Mouse (Mus musculus): Measurements from ENCODE around the gene Mrpl54. TPM values are rescaled to one million over a fixed set of nuclear protein-coding genes. Genes with fewer than 3 reads are reported as not detected.

Mrpl54 gene
- polyA plus RNA-seq (2012; rRNA removed) (93.0 and 124 TPM in 2 replicates), polyA plus RNA-seq (2014; fragmentation: Nextera tagmentation; extraction: Ambion mirVana) (200 and 202 TPM in 2 replicates)

DNA sequence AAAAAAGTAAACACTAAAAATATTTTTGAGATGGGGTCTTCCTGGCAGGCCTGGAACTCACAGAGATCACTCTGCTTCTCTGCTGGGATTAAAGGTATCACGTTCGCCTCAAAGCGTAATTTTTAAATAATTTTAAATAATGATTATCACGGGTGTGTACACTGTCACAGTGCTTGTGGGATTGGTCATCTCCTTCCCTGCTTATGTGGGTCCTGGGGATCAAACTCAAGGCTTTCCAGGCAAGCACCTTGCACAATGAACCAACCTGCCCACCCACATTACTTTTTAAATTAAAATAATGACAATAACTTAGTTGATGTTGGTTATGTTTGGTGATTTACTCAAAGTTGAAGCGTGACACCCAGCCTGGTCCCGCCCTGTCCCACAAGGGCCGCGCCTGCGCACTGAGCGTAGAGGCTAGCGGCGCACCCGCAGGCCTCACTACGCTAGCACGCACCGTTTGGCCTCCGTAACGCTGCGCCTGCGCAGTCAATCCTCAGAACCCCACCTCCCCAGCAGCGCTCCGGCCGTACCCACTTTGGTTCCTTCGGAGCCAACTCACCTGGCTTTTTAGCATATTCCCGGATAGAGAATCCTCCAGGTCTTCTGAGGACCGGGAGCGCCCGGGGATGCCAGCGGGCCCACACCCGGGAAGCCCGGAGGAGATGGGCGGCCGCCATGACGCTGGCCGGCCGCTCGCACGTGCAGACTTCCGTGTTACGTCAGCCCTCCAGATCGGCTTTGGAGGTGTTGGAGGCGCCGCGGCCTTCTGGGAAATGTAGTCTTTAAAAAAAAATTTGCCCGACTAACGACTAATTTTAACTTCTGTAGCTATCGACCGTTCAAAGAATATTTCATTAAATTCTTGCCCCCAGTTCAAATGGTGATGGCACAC lies at the start of gene Mrpl54, which contains the start of gene Apba3:
Mrpl54 (minus strand) TSS at position 724 of the 895 bp plus-strand sequence.
Apba3 (plus strand) TSS at position 750 of the 895 bp plus-strand sequence.
- no peaks in the 10 kb centered on the region for H3K9me3 ChIP-seq (ENCODE audit: control insufficient read depth, low read length)
- peak within 1 kb of the TSS; percentile 81 for H3K4me2 ChIP-seq (replicated peaks; ENCODE audit: low read depth, low read length, severe bottlenecking)
- H3K4me1 ChIP-seq (ENCODE audit: control insufficient read depth, insufficient read depth, low read length), result peaks cover 12% of the 10 kb centered on the region
- peak within 1 kb of the TSS; percentile 91 for H3K27ac ChIP-seq (replicated peaks; ENCODE audit: low read depth, low read length)
- peak within 1 kb of the TSS; percentile 73 for H3K4me3 ChIP-seq (replicated peaks; ENCODE audit: low read length)
- peak within 1 kb of the TSS; percentile 83 for H3K9ac ChIP-seq (ENCODE audit: low read depth, low read length, severe bottlenecking)
- peaks cover 63% of the 10 kb centered on the region for H3K36me3 ChIP-seq (ENCODE audit: control insufficient read depth, insufficient read depth, low read length)
- under 1% methylated on average over 48 of the region's 48 CpGs for WGBS
- peak; percentile 96 for DNase-seq (ENCODE audit: low spot score)
- ATAC-seq (ENCODE audit: low FRiP score, low read depth), result peak; percentile 95
- peak; percentile 58; the same call in 1 of the 2 replicates for TF ChIP-seq POLR2A (IDR thresholded peaks at IDR 0.05; ENCODE audit: borderline replicate concordance, extremely low read depth, insufficient read depth, insufficient read length)
- no peaks in the 10 kb centered on the region for H3K27me3 ChIP-seq (ENCODE audit: control insufficient read depth, insufficient read depth, low read length)

DNA sequence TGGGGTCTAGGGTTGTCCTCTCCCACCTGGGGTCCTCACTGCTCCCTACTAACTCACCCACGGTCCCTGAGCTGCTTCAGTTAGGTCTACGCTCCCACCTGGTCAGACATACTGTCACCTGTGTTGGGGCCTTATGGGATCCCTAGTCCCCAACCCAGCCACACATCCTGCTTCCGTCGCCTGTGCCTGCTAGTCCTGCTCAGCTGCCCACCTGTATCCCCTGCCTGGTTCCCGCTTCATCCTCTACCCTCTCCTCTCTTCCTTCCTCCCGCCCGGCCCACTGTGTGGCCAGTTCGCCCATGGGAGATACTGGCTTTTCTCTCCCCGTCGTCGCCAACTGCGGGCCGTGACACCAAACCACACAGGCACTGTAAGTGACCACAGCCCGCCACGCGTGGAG lies 48.9 kb upstream of the Mrpl54 start:
- H3K4me3 ChIP-seq (replicated peaks; ENCODE audit: low read length), result no peak overlapping the region
- peaks cover 78% of the 10 kb centered on the region for H3K36me3 ChIP-seq (ENCODE audit: control insufficient read depth, insufficient read depth, low read length)
- no peak overlapping the region for H3K27ac ChIP-seq (replicated peaks; ENCODE audit: low read depth, low read length)
- no peak overlapping the region for H3K9ac ChIP-seq (ENCODE audit: low read depth, low read length, severe bottlenecking)
- DNase-seq (ENCODE audit: low spot score), result no peak
- ATAC-seq (ENCODE audit: low FRiP score, low read depth), result no peak
- H3K27me3 ChIP-seq (ENCODE audit: control insufficient read depth, insufficient read depth, low read length), result no peaks in the 10 kb centered on the region
- no peak for TF ChIP-seq POLR2A (IDR thresholded peaks at IDR 0.05; ENCODE audit: borderline replicate concordance, extremely low read depth, insufficient read depth, insufficient read length)
- WGBS, result 93% methylated on average over 16 of the region's 16 CpGs
- no peak overlapping the region for H3K4me2 ChIP-seq (replicated peaks; ENCODE audit: low read depth, low read length, severe bottlenecking)
- peaks cover 18% of the 10 kb centered on the region for H3K4me1 ChIP-seq (ENCODE audit: control insufficient read depth, insufficient read depth, low read length)
- H3K9me3 ChIP-seq (ENCODE audit: control insufficient read depth, low read length), result no peaks in the 10 kb centered on the region

DNA sequence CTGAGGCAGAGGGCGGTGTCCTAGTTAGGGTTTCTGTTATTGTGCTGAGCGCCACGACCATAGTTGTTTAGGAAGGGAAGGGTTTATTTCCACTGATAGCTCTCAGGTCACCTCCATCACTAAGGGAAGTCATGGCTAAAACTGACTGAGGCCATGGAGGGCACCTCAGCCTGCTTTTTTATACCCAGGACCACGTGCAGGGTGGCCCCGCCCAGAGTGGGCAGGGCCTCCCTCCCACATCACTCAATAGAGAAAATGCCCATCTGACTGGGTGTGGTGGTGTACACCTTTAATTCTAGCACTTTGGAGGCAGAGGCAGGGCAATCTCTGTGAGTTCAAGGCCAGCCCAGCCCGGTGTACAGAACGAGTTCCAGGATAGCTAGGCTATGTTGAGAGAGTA lies 47.5 kb upstream of the Mrpl54 start:
- ATAC-seq (ENCODE audit: low FRiP score, low read depth), result no peak
- no peaks in the 10 kb centered on the region for H3K27me3 ChIP-seq (ENCODE audit: control insufficient read depth, insufficient read depth, low read length)
- H3K4me3 ChIP-seq (replicated peaks; ENCODE audit: low read length), result no peak overlapping the region
- no peak overlapping the region for H3K4me2 ChIP-seq (replicated peaks; ENCODE audit: low read depth, low read length, severe bottlenecking)
- no peak for DNase-seq (ENCODE audit: low spot score)
- no peak overlapping the region for H3K27ac ChIP-seq (replicated peaks; ENCODE audit: low read depth, low read length)
- H3K4me1 ChIP-seq (ENCODE audit: control insufficient read depth, insufficient read depth, low read length), result peaks cover 11% of the 10 kb centered on the region
- 78% methylated on average over 7 of the region's 7 CpGs for WGBS
- H3K9ac ChIP-seq (ENCODE audit: low read depth, low read length, severe bottlenecking), result no peak overlapping the region
- H3K9me3 ChIP-seq (ENCODE audit: control insufficient read depth, low read length), result no peaks in the 10 kb centered on the region
- TF ChIP-seq POLR2A (IDR thresholded peaks at IDR 0.05; ENCODE audit: borderline replicate concordance, extremely low read depth, insufficient read depth, insufficient read length), result no peak
- H3K36me3 ChIP-seq (ENCODE audit: control insufficient read depth, insufficient read depth, low read length), result peaks cover 90% of the 10 kb centered on the region

DNA sequence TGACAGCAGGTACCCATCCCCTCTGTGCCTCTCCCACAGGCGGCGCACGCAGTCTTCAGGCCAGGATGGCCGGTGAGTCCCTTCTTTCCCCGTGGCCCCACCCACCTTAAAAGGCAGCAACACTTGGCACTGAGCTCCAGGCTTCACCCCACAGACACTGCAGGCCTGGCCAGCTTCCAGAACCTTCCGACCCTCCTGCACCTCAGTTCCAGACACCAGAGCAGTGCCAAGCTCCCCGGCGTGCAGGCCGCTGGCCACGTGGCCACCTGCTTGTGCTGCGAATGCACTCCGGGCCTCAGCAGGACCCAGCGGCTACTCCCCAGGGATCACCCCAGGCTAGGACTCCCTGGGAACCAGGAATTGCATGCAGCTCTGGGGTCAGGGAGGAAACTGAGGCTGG lies 46.8 kb upstream of the Mrpl54 start:
- 94% methylated on average over 13 of the region's 13 CpGs for WGBS
- no peak overlapping the region for H3K4me3 ChIP-seq (replicated peaks; ENCODE audit: low read length)

DNA sequence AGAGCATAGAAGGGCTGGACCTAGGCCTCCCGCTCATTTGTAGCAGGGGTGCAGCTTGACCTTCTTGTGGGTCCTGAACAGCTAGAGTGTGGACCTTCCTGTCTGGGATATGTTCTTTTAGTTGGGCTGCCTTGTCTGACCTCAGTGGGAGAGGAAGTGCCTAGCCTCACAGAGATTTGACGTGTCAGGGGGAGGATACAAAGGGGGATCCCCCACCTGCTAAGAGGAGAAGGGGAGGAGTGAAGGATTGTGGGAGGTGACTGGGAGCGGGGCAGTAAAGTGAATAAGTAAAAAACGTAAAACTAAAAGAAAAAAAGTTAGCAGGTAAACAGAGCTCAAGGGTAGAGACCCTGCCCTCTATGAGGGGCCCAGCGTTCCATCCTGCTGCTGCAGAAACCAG lies 42.8 kb upstream of the Mrpl54 start:
- H3K9ac ChIP-seq (ENCODE audit: low read depth, low read length, severe bottlenecking), result no peak overlapping the region
- no peak for TF ChIP-seq POLR2A (IDR thresholded peaks at IDR 0.05; ENCODE audit: borderline replicate concordance, extremely low read depth, insufficient read depth, insufficient read length)
- H3K4me1 ChIP-seq (ENCODE audit: control insufficient read depth, insufficient read depth, low read length), result no peaks in the 10 kb centered on the region
- H3K9me3 ChIP-seq (ENCODE audit: control insufficient read depth, low read length), result no peaks in the 10 kb centered on the region
- DNase-seq (ENCODE audit: low spot score) (no peak), ATAC-seq (ENCODE audit: low FRiP score, low read depth) (no peak)
- no peaks in the 10 kb centered on the region for H3K27me3 ChIP-seq (ENCODE audit: control insufficient read depth, insufficient read depth, low read length)
- H3K4me3 ChIP-seq (replicated peaks; ENCODE audit: low read length), result no peak overlapping the region
- no peak overlapping the region for H3K27ac ChIP-seq (replicated peaks; ENCODE audit: low read depth, low read length)
- WGBS, result 89% methylated on average over 5 of the region's 5 CpGs
- peaks cover 89% of the 10 kb centered on the region for H3K36me3 ChIP-seq (ENCODE audit: control insufficient read depth, insufficient read depth, low read length)
- H3K4me2 ChIP-seq (replicated peaks; ENCODE audit: low read depth, low read length, severe bottlenecking), result no peak overlapping the region

More for the DNA sequence above, 46.8 kb upstream of the Mrpl54 start:
- Histone ChIP-seq H3K27me3 (ENCODE audit: control insufficient read depth, insufficient read depth, low read length) (no peaks in the 10 kb centered on the region), H3K4me2 (replicated peaks; ENCODE audit: low read depth, low read length, severe bottlenecking) (no peak overlapping the region), H3K9ac (ENCODE audit: low read depth, low read length, severe bottlenecking) (no peak overlapping the region), H3K36me3 (ENCODE audit: control insufficient read depth, insufficient read depth, low read length) (peaks cover 90% of the 10 kb centered on the region), H3K27ac (replicated peaks; ENCODE audit: low read depth, low read length) (no peak overlapping the region), H3K4me1 (ENCODE audit: control insufficient read depth, insufficient read depth, low read length) (peaks cover 7% of the 10 kb centered on the region), H3K9me3 (ENCODE audit: control insufficient read depth, low read length) (no peaks in the 10 kb centered on the region)
- ATAC-seq (ENCODE audit: low FRiP score, low read depth), result no peak
- no peak for DNase-seq (ENCODE audit: low spot score)
- TF ChIP-seq POLR2A (IDR thresholded peaks at IDR 0.05; ENCODE audit: borderline replicate concordance, extremely low read depth, insufficient read depth, insufficient read length), result no peak

Data from limb, embryonic 14.5 days (tissue).